Mouse (Mus musculus) liver, adult 2 months (tissue): Measurements from ENCODE around the gene Clps. TPM values are rescaled to one million over a fixed set of nuclear protein-coding genes. Genes with fewer than 3 reads are reported as not detected.
A peak's percentile ranks its signal among the peaks of the same experiment; 100 is the strongest.

Experiments used
- DNase-seq: peaks from one replicate; pipeline ENCODE4 v3.0.0-alpha.2; 2011; ENCODE audit warnings: low read depth, low spot score; ENCODE audit errors: extremely low read depth
- H3K27ac ChIP-seq: fragments of 200-500 bp; replicated peaks from 2 replicates; pipeline ENCODE4 v1.5.1; 2012; ENCODE audit warnings: low read depth, mild to moderate bottlenecking, control low read depth, inconsistent platforms, low read length; ENCODE audit not compliant: insufficient read depth
- H3K27me3 ChIP-seq: fragments of 200-500 bp; 2 replicates; pipeline ENCODE4 v1.6.1; 2012; ENCODE audit warnings: mild to moderate bottlenecking, moderate library complexity, low read length, inconsistent platforms; ENCODE audit not compliant: control insufficient read depth, insufficient read depth
- H3K36me3 ChIP-seq: fragments of 200-500 bp; 2 replicates; pipeline ENCODE4 v1.6.1; 2012; ENCODE audit warnings: low read length, inconsistent platforms; ENCODE audit not compliant: control insufficient read depth, insufficient read depth
- H3K4me1 ChIP-seq: fragments of 200-500 bp; 2 replicates; pipeline ENCODE4 v1.6.1; 2011; ENCODE audit warnings: low read length; ENCODE audit not compliant: control insufficient read depth, insufficient read depth
- H3K4me3 ChIP-seq: fragments of 200-500 bp; 2 replicates; pipeline ENCODE4 v1.5.1; 2011; ENCODE audit warnings: low read depth, mild to moderate bottlenecking, control low read depth, low read length, moderate library complexity; ENCODE audit not compliant: insufficient read depth
- H3K79me2 ChIP-seq: fragments of 200-500 bp; 2 replicates; pipeline ENCODE4 v1.6.1; 2012; ENCODE audit warnings: inconsistent platforms, mild to moderate bottlenecking, low read length, moderate library complexity; ENCODE audit not compliant: control insufficient read depth, insufficient read depth
- H3K9ac ChIP-seq: fragments of 200-500 bp; 2 replicates; pipeline ENCODE4 v1.6.1; 2012; ENCODE audit warnings: low read depth, mild to moderate bottlenecking, control low read depth, inconsistent platforms, low read length
- CTCF ChIP-seq: fragments of 200-500 bp; IDR thresholded peaks from 2 replicates; pipeline ENCODE4 v1.5.1; 2011; ENCODE audit warnings: low read depth, low read length, control low read depth
- POLR2A ChIP-seq: fragments of 200-500 bp; IDR thresholded peaks from 2 replicates; pipeline ENCODE4 v1.6.1; 2011; ENCODE audit warnings: low read length, control low read depth; ENCODE audit not compliant: insufficient read depth; ENCODE audit errors: extremely low read depth
- WGBS: fragments of 180-500 bp; shearing (Covaris S2); methylation state at CpG from one replicate; pipeline ENCODE4 v1.1.7; 2018; 5-methylcytosine and 5-hydroxymethylcytosine counted together
- polyA plus RNA-seq: library from polyadenylated mRNA; depleted of rRNA; stranded (reverse); fragments of >200 nt; gene quantifications from 2 replicates; pipeline ENCODE4 v1.2.3, GENCODE M21; 2012
- total RNA-seq: library from RNA; depleted of rRNA; stranded (reverse); fragments of >200 nt; gene quantifications from 2 replicates; pipeline ENCODE4 v1.2.3, GENCODE M21; 2014

Clps gene
- total and polyA plus RNA-seq, 2 experiments, result 1.4 to 70.1 TPM

- H3K4me1 ChIP-seq, result peaks cover 27% of the 10 kb centered on the region
- peak overlapping the region; percentile 22; the same call in 1 of the 2 replicates for H3K27ac ChIP-seq
- DNase-seq, result no peak
- peak overlapping the region; percentile 10; the same call in 1 of the 2 replicates for H3K9ac ChIP-seq
- WGBS, result 64% methylated on average over 10 of the region's 10 CpGs
- no peaks in the 10 kb centered on the region for H3K79me2 ChIP-seq
- H3K27me3 ChIP-seq, result no peaks in the 10 kb centered on the region
- no peak overlapping the region for H3K4me3 ChIP-seq
- no peak for TF ChIP-seq CTCF
- no peak for TF ChIP-seq POLR2A
- H3K36me3 ChIP-seq, result no peaks in the 10 kb centered on the region
Observed at GRCm38 (mm10) chr17:28515431-28516341, 44.9 kb downstream of the Clps start.

DNA sequence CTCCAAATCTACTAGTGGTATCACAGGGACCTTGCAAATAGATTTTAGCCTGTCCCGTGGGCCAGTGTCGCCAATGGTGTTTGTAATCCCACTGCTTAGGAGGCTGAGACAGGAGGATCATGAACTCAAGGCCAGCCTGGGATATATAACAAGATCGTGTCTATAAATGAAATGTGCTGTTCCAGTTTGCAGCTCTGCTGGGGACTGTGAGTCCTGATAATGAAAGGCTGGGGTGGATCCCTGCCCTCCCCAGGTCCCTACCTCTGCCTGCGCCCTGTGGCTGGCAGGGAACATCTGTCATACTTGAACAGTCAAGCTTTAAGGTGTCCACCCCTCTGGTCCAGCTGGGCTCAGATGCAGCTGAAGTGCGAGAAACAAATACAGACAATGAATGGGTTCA is 46.0 kb downstream of the Clps start:
- WGBS, result 90% methylated on average over 5 of the region's 5 CpGs
- H3K79me2 ChIP-seq, result no peaks in the 10 kb centered on the region
- H3K9ac ChIP-seq, result no peak overlapping the region
- H3K27me3 ChIP-seq, result no peaks in the 10 kb centered on the region
- TF ChIP-seq POLR2A (no peak), CTCF (no peak)
- H3K36me3 ChIP-seq, result no peaks in the 10 kb centered on the region
- no peak for DNase-seq
- H3K4me3 ChIP-seq, result no peak overlapping the region
- peak overlapping the region; percentile 69 for H3K27ac ChIP-seq
- H3K4me1 ChIP-seq, result peaks cover 27% of the 10 kb centered on the region

DNA sequence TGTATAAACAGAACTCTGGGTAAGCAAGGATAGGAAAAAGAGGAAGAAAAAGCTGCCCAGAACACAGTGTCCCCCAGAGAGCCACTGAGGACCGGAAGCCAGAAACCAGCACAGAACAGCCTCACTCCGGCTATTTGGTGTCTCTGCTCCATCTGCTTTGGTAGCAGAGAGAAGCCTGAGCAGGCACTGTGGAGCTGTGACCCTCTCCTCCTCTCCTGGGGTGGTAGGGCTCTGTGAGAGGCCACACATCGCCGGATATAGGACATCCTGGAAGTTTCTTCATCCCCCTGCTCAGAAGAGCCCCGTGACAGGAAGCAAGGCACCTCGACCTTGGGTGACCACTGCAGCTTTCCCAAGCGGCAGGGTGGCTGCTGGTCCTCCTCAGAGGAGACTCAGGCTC is 46.7 kb downstream of the Clps start:
- WGBS, result 66% methylated on average over 7 of the region's 7 CpGs
- Histone ChIP-seq H3K9ac (peak overlapping the region; percentile 16; the same call in 1 of the 2 replicates), H3K79me2 (no peaks in the 10 kb centered on the region), H3K27ac (peak overlapping the region; percentile 69), H3K27me3 (no peaks in the 10 kb centered on the region), H3K36me3 (no peaks in the 10 kb centered on the region), H3K4me1 (peaks cover 22% of the 10 kb centered on the region), H3K4me3 (no peak overlapping the region)
- no peak for TF ChIP-seq POLR2A
- TF ChIP-seq CTCF, result no peak
- DNase-seq, result no peak

GRCm38 (mm10) chr17:28513337-28513736 is 47.2 kb downstream of the Clps start:
- H3K79me2 ChIP-seq, result no peaks in the 10 kb centered on the region
- H3K4me1 ChIP-seq, result peaks cover 17% of the 10 kb centered on the region
- H3K36me3 ChIP-seq, result no peaks in the 10 kb centered on the region
- no peak overlapping the region for H3K9ac ChIP-seq
- H3K27me3 ChIP-seq, result no peaks in the 10 kb centered on the region
- peak overlapping the region; percentile 69 for H3K27ac ChIP-seq
- no peak overlapping the region for H3K4me3 ChIP-seq
- 62% methylated on average over 1 of the region's 1 CpGs for WGBS
- TF ChIP-seq CTCF, result no peak
- TF ChIP-seq POLR2A, result no peak
- DNase-seq, result no peak

DNA sequence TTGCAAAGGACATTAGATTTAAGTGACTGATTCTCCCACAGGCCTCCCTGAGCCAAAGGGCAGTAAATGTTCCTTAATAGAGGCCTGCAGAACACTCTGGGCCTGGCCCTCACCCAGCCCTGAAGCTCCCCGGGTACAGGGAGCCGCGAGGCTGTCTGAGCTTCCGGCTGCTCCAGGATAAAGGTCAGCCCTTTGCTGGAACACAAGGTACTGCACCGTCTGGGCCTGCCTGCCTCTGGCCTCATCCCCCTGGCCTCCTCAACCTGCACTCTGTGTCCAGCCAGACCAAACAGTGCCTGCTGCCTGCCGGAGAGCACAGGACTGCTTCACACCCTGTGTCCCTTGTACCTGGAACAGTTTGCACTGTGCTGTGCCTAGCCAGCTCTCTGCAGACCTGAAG is 47.9 kb downstream of the Clps start:
- Histone ChIP-seq H3K9ac (0 out of 2 replicates have a peak overlapping the region, but pooled peaks have one; percentile 18), H3K4me1 (peaks cover 17% of the 10 kb centered on the region), H3K36me3 (no peaks in the 10 kb centered on the region), H3K79me2 (no peaks in the 10 kb centered on the region), H3K27me3 (no peaks in the 10 kb centered on the region), H3K4me3 (no peak overlapping the region), H3K27ac (peak overlapping the region; percentile 83)
- peak; percentile 42 for TF ChIP-seq CTCF
- TF ChIP-seq POLR2A, result 0 out of 2 replicates have a peak, but pooled peaks have one; percentile 29
- WGBS, result 5% methylated on average over 6 of the region's 6 CpGs
- DNase-seq, result peak; percentile 98
